Mouse (Mus musculus): ENCODE measurements around the gene Cd36. TPM values are rescaled to one million over a fixed set of nuclear protein-coding genes. Genes with fewer than 3 reads are reported as not detected.

The Cd36 gene
- 1.9 and 2.0 TPM in 2 replicates for polyA plus RNA-seq (2015; fragmentation: Nextera tagmentation; extraction: Ambion mirVana)

GRCm38 (mm10) chr5:17888598-17888997 lies at the start of gene Cd36:
Gene Cd36, minus strand, starts transcription at chr5:17888801.

Other genes starting within 250 kb of the Cd36 start
- not detected in 2 replicates for gene Gnat3, start 73.7 kb upstream of the Cd36 start, polyA plus RNA-seq (2015; fragmentation: Nextera tagmentation; extraction: Ambion mirVana)

Measured in neural tube, postnatal 0 days (tissue).